Mouse (Mus musculus) hindbrain, embryonic 16.5 days (tissue): ENCODE results near the gene Adgrg5. TPM values are rescaled to one million over a fixed set of nuclear protein-coding genes. Genes with fewer than 3 reads are reported as not detected.

Experiments used
- ATAC-seq: fragments of 200-750 bp; cut with Nextera tagmentation; 2 replicates; pipeline ENCODE4 v1.8.0; 2017; ENCODE audit warnings: moderate TSS enrichment, moderate library complexity
- H3K27ac ChIP-seq: fragments of 300-500 bp; sonication (generic); 2 replicates; pipeline ENCODE4 v1.5.1; 2014; ENCODE audit warnings: low read depth, mild to moderate bottlenecking, control low read depth, low read length, moderate library complexity
- H3K27me3 ChIP-seq: fragments of 300-500 bp; sonication (generic); replicated peaks from 2 replicates; pipeline ENCODE4 v1.6.1; 2014; ENCODE audit warnings: low read length; ENCODE audit not compliant: control insufficient read depth, insufficient read depth
- H3K36me3 ChIP-seq: fragments of 300-500 bp; sonication (generic); 2 replicates; pipeline ENCODE4 v1.6.1; 2014; ENCODE audit warnings: mild to moderate bottlenecking, low read length, moderate library complexity, mixed read lengths; ENCODE audit not compliant: control insufficient read depth, insufficient read depth
- H3K4me1 ChIP-seq: fragments of 300-500 bp; sonication (generic); 2 replicates; pipeline ENCODE4 v1.6.1; 2014; ENCODE audit warnings: low read depth, low read length; ENCODE audit not compliant: control insufficient read depth, insufficient read depth
- H3K4me2 ChIP-seq: fragments of 300-500 bp; sonication (generic); 2 replicates; pipeline ENCODE4 v1.6.1; 2014; ENCODE audit warnings: mild to moderate bottlenecking, low read length, control low read depth, moderate library complexity
- H3K4me3 ChIP-seq: fragments of 300-500 bp; sonication (generic); 2 replicates; pipeline ENCODE4 v1.5.1; 2014; ENCODE audit warnings: mild to moderate bottlenecking, low read length, control low read depth, moderate library complexity
- H3K9ac ChIP-seq: fragments of 300-500 bp; sonication (generic); 2 replicates; pipeline ENCODE4 v1.6.1; 2014; ENCODE audit warnings: low read depth, mild to moderate bottlenecking, control low read depth, low read length, moderate library complexity
- H3K9me3 ChIP-seq: fragments of 300-500 bp; sonication (generic); 2 replicates; pipeline ENCODE4 v1.6.1; 2014; ENCODE audit warnings: mild to moderate bottlenecking, low read length, moderate library complexity; ENCODE audit not compliant: control insufficient read depth
- WGBS: fragments of 180-500 bp; shearing (Covaris S2); extraction: QIAGEN DNeasy Blood & Tissue Kit; methylation state at CpG from one replicate; pipeline ENCODE4 v1.1.7; 2014; 5-methylcytosine and 5-hydroxymethylcytosine counted together
- polyA plus RNA-seq: library from polyadenylated mRNA; unstranded; fragments of >200 nt; fragmentation: Nextera tagmentation; extraction: Ambion mirVana; gene quantifications from 2 replicates; pipeline ENCODE4 v1.2.1, GENCODE M21; 2015

The Adgrg5 gene
- polyA plus RNA-seq, 1 experiment from 2014 or later: 0.09 TPM

DNA sequence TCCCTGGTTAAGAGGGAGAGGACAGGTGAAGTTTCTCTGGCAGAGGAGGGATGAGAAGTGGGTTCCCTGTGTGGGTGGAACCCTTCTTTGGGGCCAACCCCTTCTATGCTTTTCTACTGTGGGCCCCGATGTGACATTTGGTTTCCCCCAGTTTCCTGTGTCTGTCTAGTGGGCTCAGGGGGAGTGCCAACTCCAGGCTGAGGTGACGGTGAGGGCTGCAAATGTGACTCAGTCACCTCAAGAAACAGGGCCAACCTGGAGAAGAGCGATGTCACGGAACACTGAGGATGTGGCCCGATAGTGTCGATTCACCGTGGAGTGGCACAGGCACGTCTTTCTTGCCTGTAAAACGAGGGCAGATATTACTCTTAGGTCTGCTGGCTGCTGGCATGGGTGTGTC, 49.8 kb downstream of the Adgrg5 start:
- Histone ChIP-seq H3K9ac (no peak overlapping the region), H3K27ac (no peak overlapping the region), H3K4me2 (no peak overlapping the region), H3K27me3 (no peaks in the 10 kb centered on the region), H3K9me3 (no peaks in the 10 kb centered on the region), H3K4me3 (no peak overlapping the region), H3K4me1 (peaks cover 12% of the 10 kb centered on the region), H3K36me3 (no peaks in the 10 kb centered on the region)
- no peak for ATAC-seq
- 92% methylated on average over 9 of the region's 9 CpGs for WGBS

DNA sequence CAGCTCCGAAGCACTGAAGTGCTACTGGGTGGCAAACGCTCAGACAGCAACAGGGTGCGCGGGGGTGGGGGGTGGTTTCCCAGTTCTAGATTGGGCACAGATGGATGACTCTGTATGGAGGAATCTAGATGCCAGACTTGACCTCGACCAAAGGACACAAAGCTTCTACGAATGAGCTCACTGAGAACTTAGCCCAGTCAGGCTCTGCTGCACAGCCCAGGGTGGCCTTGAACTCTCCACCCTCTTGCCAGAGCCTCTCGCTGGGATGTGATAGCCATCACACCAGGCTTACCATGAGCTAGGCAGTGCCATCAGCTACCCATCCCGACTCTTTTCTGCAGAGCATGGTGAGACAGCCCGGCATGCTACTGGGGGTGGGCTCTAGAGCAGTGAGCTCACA, 50.3 kb downstream of the Adgrg5 start:
- Histone ChIP-seq H3K9ac (no peak overlapping the region), H3K27me3 (no peaks in the 10 kb centered on the region), H3K9me3 (no peaks in the 10 kb centered on the region), H3K27ac (no peak overlapping the region), H3K4me2 (no peak overlapping the region), H3K4me1 (peaks cover 13% of the 10 kb centered on the region), H3K4me3 (no peak overlapping the region), H3K36me3 (no peaks in the 10 kb centered on the region)
- ATAC-seq: no peak
- WGBS: 83% methylated on average over 9 of the region's 9 CpGs

DNA sequence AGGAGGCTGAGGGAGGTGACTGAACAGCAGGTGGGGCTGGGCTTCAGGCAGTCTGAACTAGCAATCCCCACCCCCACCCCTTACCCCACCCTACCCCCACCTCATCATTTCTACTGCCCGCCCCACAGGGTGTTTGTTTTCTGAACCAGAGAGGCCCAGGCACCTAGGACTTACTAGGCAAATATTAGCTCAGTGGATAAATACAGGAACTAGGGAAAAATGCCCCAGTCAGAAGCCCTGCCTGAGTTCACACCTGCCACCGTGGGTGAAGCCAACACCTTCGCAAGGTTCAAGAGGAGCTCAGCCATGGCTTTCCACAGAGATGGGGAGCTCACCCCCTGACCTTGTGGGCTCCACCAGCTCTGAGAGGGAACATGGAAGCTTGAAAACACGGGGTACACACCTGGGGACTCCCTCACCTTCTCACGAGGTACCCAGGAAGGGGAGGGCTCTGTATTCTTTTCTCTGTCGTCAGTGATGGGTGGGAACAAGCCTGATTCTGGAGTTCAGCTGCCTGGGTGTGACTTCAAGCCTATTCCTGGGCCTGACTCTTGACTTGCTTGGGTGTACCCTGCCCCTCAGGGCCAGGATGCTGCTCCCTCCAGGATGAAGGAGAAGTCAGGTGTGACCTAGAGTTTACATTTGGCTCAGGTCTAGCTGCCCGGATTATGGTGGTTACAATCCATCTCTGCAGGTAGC, 51.1 kb downstream of the Adgrg5 start, which contains the start of gene Adgrg1:
TSS of gene Adgrg1 (plus strand) at position 285 of the 699 bp plus-strand sequence.
- Histone ChIP-seq H3K27me3 (no peaks in the 10 kb centered on the region), H3K27ac (no peak within 1 kb of the TSS), H3K36me3 (no peaks in the 10 kb centered on the region), H3K9me3 (no peaks in the 10 kb centered on the region), H3K4me3 (no peak within 1 kb of the TSS), H3K4me1 (peaks cover 13% of the 10 kb centered on the region), H3K4me2 (no peak within 1 kb of the TSS), H3K9ac (no peak within 1 kb of the TSS)
- ATAC-seq: no peak
- 57% methylated on average over 7 of the region's 7 CpGs for WGBS

DNA sequence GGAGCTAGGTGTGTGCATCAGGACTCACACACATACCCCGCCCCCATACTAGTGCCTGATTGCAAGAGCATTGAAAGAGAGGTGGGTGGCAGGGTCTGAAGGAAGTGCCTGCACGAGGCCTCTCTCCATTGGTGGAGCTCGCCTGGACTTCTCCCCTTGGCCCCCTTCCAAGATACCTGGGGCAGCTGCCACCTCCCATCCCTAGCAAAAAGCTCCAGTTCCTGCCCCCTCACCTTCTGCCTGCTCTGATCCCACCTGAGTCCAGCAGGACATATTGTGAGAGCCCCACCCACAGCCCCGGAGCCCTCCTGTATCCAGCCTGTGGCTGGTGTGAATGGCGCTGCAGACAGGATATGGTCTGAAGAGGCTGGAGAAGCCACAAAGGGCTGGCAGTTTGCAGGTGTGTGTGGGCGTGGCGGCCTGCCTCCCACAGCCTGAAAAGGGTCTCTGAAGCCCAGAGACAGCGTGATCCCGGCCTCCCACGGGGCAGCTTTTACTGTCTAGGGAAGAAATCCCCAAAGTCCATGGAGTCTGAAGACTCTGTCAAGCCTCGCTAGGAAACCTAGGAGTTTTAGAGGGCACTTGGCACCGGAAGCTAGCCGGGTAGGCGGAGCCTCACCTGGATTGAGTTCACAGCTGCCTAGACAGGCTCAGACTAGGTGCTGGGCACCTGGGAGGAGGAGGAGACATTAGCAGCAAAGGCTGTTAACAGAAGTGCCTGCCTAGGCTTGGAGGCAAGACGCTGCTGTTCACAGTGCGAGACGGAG, 53.3 kb downstream of the Adgrg5 start:
- Histone ChIP-seq H3K4me2 (peak overlapping the region; percentile 41), H3K9ac (peak overlapping the region; percentile 20), H3K27me3 (no peaks in the 10 kb centered on the region), H3K36me3 (no peaks in the 10 kb centered on the region), H3K4me1 (peaks cover 21% of the 10 kb centered on the region), H3K27ac (no peak overlapping the region), H3K9me3 (no peaks in the 10 kb centered on the region), H3K4me3 (peak overlapping the region; percentile 23)
- WGBS: 20% methylated on average over 17 of the region's 17 CpGs
- no peak for ATAC-seq

DNA sequence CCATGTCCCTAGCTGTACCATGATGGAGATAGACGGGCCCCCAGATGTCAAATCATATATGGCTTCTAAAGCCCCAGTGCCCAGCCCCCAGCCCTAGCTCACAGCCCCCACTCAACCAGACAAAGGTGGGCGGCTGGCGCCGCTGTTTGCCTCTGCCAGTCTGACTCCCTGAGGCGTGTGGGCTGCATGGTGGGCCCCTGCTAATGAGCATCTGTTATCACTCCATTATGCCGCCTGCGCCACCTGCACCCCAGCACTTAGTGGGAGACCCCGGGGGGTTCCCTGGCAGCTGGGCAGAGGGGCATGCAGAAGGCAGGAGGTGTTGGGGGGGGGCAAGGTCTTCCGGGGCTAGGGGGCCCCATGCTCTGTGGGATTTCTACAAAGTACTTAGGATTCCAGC, 54.6 kb downstream of the Adgrg5 start:
- 22% methylated on average over 9 of the region's 9 CpGs for WGBS
- H3K27me3 ChIP-seq: no peaks in the 10 kb centered on the region
- no peaks in the 10 kb centered on the region for H3K9me3 ChIP-seq
- H3K4me2 ChIP-seq: peak overlapping the region; percentile 41; the same call in 1 of the 2 replicates
- H3K36me3 ChIP-seq: no peaks in the 10 kb centered on the region
- H3K4me3 ChIP-seq: no peak overlapping the region
- no peak overlapping the region for H3K9ac ChIP-seq
- peak; percentile 26 for ATAC-seq
- H3K27ac ChIP-seq: no peak overlapping the region
- peaks cover 26% of the 10 kb centered on the region for H3K4me1 ChIP-seq

DNA sequence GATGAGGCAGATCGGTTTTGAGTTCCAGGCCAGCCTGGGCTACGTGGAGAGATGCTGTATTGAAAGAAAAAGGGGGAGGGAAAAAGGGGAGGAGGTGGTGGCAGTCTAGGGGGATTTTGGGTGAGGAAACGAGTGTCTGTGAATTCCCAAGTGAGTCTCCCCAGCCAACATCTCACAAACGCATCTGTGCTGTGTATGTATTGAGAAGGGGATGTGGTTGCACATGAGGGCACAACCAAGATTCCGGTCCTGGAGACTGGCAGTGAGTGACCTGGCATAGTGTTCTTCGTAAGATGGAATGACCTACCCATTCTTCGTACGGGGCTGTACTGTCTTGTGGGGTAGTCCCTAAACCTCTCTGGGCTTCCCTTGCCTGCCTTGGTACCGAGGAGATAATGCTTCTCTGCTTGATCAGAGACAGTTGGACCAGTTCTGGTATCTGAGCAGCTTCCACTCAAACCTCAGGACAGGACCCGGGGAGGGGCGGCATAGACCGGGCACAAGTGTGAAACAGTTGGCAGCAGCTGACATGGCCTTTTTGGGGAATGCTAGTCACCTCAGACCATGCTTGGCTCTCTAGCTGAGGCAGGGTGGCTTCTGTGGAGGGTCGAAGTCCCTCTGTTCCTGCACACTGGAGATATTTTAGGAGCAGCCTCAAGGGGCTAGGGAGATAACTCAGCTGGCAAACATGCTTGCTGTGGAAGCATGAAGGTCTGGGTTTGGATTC, 55.3 kb downstream of the Adgrg5 start:
- peaks cover 32% of the 10 kb centered on the region for H3K4me1 ChIP-seq
- no peak overlapping the region for H3K27ac ChIP-seq

GRCm38 (mm10) chr8:94980176-94980575, 56.7 kb downstream of the Adgrg5 start:
- Histone ChIP-seq H3K4me1 (peaks cover 41% of the 10 kb centered on the region), H3K9me3 (no peaks in the 10 kb centered on the region), H3K4me3 (no peak overlapping the region), H3K36me3 (no peaks in the 10 kb centered on the region), H3K9ac (no peak overlapping the region), H3K27ac (no peak overlapping the region), H3K4me2 (no peak overlapping the region), H3K27me3 (no peaks in the 10 kb centered on the region)
- WGBS: 94% methylated on average over 5 of the region's 5 CpGs
- ATAC-seq: no peak

More for the DNA sequence above, 55.3 kb downstream of the Adgrg5 start:
- Histone ChIP-seq H3K4me2 (peak overlapping the region; percentile 41; the same call in 1 of the 2 replicates), H3K27me3 (no peaks in the 10 kb centered on the region), H3K36me3 (no peaks in the 10 kb centered on the region), H3K9ac (no peak overlapping the region), H3K4me3 (no peak overlapping the region), H3K9me3 (no peaks in the 10 kb centered on the region)
- 69% methylated on average over 13 of the region's 13 CpGs for WGBS
- ATAC-seq: no peak

- no peak overlapping the region for H3K4me2 ChIP-seq
- H3K27ac ChIP-seq: no peak overlapping the region
- H3K9ac ChIP-seq: no peak overlapping the region
- WGBS: 60% methylated on average over 8 of the region's 8 CpGs
- H3K9me3 ChIP-seq: no peaks in the 10 kb centered on the region
- no peaks in the 10 kb centered on the region for H3K36me3 ChIP-seq
- no peak for ATAC-seq
- no peak overlapping the region for H3K4me3 ChIP-seq
- H3K27me3 ChIP-seq: no peaks in the 10 kb centered on the region
- peaks cover 41% of the 10 kb centered on the region for H3K4me1 ChIP-seq
These were observed 57.5 kb downstream of the Adgrg5 start for GRCm38 (mm10) chr8:94980976-94981375.

GRCm38 (mm10) chr8:94981848-94982247, 58.4 kb downstream of the Adgrg5 start:
- H3K36me3 ChIP-seq: no peaks in the 10 kb centered on the region
- no peaks in the 10 kb centered on the region for H3K9me3 ChIP-seq
- peak overlapping the region; percentile 69 for H3K27ac ChIP-seq
- WGBS: 38% methylated on average over 6 of the region's 7 CpGs
- H3K4me1 ChIP-seq: peaks cover 45% of the 10 kb centered on the region
- peak overlapping the region; percentile 36; the same call in 1 of the 2 replicates for H3K9ac ChIP-seq
- peak; percentile 28 for ATAC-seq
- no peak overlapping the region for H3K4me2 ChIP-seq
- H3K27me3 ChIP-seq: no peaks in the 10 kb centered on the region
- H3K4me3 ChIP-seq: no peak overlapping the region
